Mouse (Mus musculus) bone marrow, adult 2 months (tissue): ENCODE data around the gene Crmp1. TPM values are rescaled to one million over a fixed set of nuclear protein-coding genes. Genes with fewer than 3 reads are reported as not detected.

Source experiments
- H3K27ac ChIP-seq: fragments of 200-500 bp; 2 replicates; pipeline ENCODE4 v1.5.1; 2012; ENCODE audit warnings: low read depth, mild to moderate bottlenecking, control low read depth, inconsistent platforms, low read length; ENCODE audit not compliant: control insufficient read depth, poor library complexity, insufficient read depth
- H3K4me1 ChIP-seq: fragments of 200-500 bp; 2 replicates; pipeline ENCODE4 v1.6.1; 2011; ENCODE audit warnings: low read length; ENCODE audit not compliant: control insufficient read depth, insufficient read depth
- H3K4me3 ChIP-seq: fragments of 200-500 bp; replicated peaks from 2 replicates; pipeline ENCODE3; 2011; ENCODE audit warnings: mild to moderate bottlenecking, low read depth, low read length, control low read depth; ENCODE audit not compliant: control insufficient read depth
- CTCF ChIP-seq: fragments of 200-500 bp; IDR thresholded peaks from 2 replicates; pipeline ENCODE4 v1.5.1; 2011; ENCODE audit warnings: low read length, control low read depth; ENCODE audit not compliant: control insufficient read depth, insufficient read depth
- POLR2A ChIP-seq: fragments of 200-500 bp; IDR thresholded peaks from 2 replicates; pipeline ENCODE4 v1.6.1; 2011; ENCODE audit warnings: low read depth, mild to moderate bottlenecking, control low read depth, low read length, borderline replicate concordance; ENCODE audit not compliant: control insufficient read depth
- WGBS: fragments of 180-500 bp; shearing (Covaris S2); methylation state at CpG from one replicate; pipeline ENCODE4 v1.1.7; 2018; 5-methylcytosine and 5-hydroxymethylcytosine counted together
- polyA plus RNA-seq: library from polyadenylated mRNA; stranded (reverse); fragments of >200 nt; gene quantifications from 2 replicates; pipeline ENCODE4 v1.2.4, GENCODE M21; 2011; ENCODE audit warnings: low replicate concordance; ENCODE audit not compliant: missing spikeins, insufficient read depth, insufficient read length

Crmp1 gene
- polyA plus RNA-seq, 1 experiment, result 2.8 TPM

- Histone ChIP-seq H3K27ac (no peak overlapping the region), H3K4me3 (no peak overlapping the region), H3K4me1 (no peaks in the 10 kb centered on the region)
- no peak for TF ChIP-seq POLR2A
- TF ChIP-seq CTCF, result no peak
- WGBS, result 43% methylated on average over 6 of the region's 6 CpGs
Measured at GRCm38 (mm10) chr5:37227956-37228680, 13.6 kb upstream of the Crmp1 start.

- Histone ChIP-seq H3K4me3 (no peak overlapping the region), H3K27ac (no peak overlapping the region), H3K4me1 (no peaks in the 10 kb centered on the region)
- TF ChIP-seq CTCF, result no peak
- no peak for TF ChIP-seq POLR2A
- 66% methylated on average over 7 of the region's 7 CpGs for WGBS
Measured at GRCm38 (mm10) chr5:37228894-37229293, 12.8 kb upstream of the Crmp1 start.

DNA sequence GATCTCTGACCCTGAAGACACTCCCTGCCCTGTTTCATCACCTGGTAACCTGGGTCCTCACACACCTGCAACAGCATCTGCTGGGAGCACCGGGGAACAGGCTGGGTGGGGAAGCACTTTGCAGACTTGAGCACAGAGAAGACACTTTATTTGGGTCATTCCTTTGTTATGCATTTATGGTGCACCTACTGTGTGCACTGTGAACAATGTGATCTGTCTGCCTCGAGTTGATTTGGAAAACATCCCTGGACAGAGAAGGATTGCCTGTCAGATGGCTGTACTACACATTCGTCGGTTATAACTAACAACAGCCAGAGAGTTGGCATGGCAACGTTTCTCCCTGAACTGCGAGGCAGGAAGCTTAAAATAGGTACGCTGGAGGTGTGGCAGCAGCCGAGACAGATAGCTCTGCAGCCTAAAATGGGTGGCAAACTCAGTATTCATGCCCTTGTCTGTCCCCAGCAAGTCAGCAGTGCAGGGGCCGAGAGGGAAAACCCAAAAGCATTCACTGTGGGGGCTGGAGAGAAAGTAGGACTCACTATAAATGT lies 8.7 kb upstream of the Crmp1 start:
- Histone ChIP-seq H3K4me3 (no peak overlapping the region), H3K4me1 (no peaks in the 10 kb centered on the region), H3K27ac (no peak overlapping the region)
- WGBS, result 40% methylated on average over 9 of the region's 9 CpGs
- TF ChIP-seq CTCF (no peak), POLR2A (no peak)

- Histone ChIP-seq H3K27ac (no peak overlapping the region), H3K4me1 (no peaks in the 10 kb centered on the region; the same call in 1 of the 2 replicates), H3K4me3 (no peak overlapping the region)
- WGBS, result 38% methylated on average over 2 of the region's 2 CpGs
- TF ChIP-seq POLR2A (no peak), CTCF (no peak)
Measured at GRCm38 (mm10) chr5:37238654-37239053, 3.1 kb upstream of the Crmp1 start.

DNA sequence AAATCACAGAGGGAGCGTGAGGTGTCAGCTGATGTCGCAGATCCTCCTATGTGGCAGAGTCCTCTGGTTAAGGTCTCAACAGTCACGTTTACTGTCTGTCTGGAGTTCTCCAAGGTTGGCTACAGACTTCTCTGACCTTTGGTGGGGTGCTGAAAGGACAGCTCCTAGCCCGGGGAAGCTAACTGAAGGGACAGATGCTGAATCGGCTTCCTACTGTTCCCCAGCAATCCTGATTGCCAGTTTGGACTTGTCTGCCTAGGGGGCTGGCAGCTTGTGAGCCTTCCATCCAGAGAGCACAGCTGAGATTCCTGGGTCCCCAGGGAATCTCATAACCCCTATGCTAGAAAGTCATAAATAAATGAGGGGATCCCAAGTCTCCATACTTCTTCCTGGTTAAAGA lies 1.2 kb upstream of the Crmp1 start:
- H3K27ac ChIP-seq, result no peak overlapping the region
- H3K4me3 ChIP-seq, result no peak overlapping the region
- 10% methylated on average over 5 of the region's 5 CpGs for WGBS
- TF ChIP-seq POLR2A, result no peak
- TF ChIP-seq CTCF, result no peak
- H3K4me1 ChIP-seq, result no peaks in the 10 kb centered on the region; the same call in 1 of the 2 replicates

- no peak overlapping the region for H3K27ac ChIP-seq
- TF ChIP-seq POLR2A (no peak), CTCF (no peak)
- no peak overlapping the region for H3K4me3 ChIP-seq
- no peaks in the 10 kb centered on the region; the same call in 1 of the 2 replicates for H3K4me1 ChIP-seq
- 18% methylated on average over 9 of the region's 9 CpGs for WGBS
Measured at GRCm38 (mm10) chr5:37241224-37241623, 516 bp upstream of the Crmp1 start.

DNA sequence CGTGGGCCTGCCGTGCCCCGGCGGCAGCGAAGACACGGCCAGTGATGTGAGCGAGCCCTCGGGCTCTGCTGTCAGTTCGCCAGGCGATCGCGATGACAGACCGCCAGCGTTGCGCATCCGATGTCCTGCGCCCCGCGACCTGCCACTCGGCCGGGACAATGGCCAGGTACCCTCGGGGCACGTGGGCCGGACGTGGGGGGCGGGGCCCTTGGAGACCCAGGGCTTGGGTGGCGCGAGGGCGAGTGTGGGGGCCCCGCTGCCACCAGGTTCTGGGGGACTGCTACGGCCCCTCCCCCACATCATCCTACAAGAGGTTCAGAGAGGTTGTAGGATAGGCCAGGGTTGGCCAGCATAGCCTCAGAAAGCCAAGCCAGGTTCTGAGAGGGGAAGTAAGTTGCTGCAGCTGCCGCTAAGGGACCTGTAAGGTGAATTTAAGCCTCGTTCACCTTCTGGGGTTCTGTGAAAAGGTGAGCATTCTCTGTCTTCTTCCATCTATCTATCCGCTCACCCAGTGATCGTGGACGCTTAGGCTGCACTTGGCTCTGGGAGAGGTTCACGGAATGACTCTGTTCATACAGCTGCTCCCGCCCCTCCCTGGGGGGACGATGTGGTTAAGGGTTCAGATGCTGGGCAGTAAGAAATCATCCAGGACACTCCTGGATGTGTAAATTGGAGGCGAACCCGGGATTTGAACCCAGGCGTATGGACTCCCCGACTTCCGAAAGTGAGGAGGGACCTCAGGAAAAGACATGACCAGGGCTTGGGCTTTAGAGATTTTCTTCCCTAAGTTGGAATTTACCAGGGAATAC lies 824 bp downstream of the Crmp1 start:
- whole genome bisulfite sequencing, result 15% methylated on average over 44 of the region's 44 CpGs
- Histone ChIP-seq H3K4me1 (no peaks in the 10 kb centered on the region; the same call in 1 of the 2 replicates), H3K27ac (no peak overlapping the region; the same call in 1 of the 2 replicates), H3K4me3 (no peak overlapping the region)
- TF ChIP-seq POLR2A (no peak), CTCF (no peak)

- Histone ChIP-seq H3K4me3 (no peak overlapping the region), H3K27ac (no peak overlapping the region), H3K4me1 (no peaks in the 10 kb centered on the region; the same call in 1 of the 2 replicates)
- WGBS, result 4% methylated on average over 19 of the region's 19 CpGs
- no peak for TF ChIP-seq POLR2A
- no peak for TF ChIP-seq CTCF
Measured at GRCm38 (mm10) chr5:37243169-37243886, 1.6 kb downstream of the Crmp1 start.

- TF ChIP-seq POLR2A (no peak), CTCF (no peak)
- Histone ChIP-seq H3K4me3 (no peak overlapping the region), H3K4me1 (no peaks in the 10 kb centered on the region; the same call in 1 of the 2 replicates), H3K27ac (no peak overlapping the region)
- 5% methylated on average over 13 of the region's 13 CpGs for WGBS
Measured at GRCm38 (mm10) chr5:37244161-37244560, 2.4 kb downstream of the Crmp1 start.
